Mouse (Mus musculus): ENCODE data around the gene Sgms2. TPM values are rescaled to one million over a fixed set of nuclear protein-coding genes. Genes with fewer than 3 reads are reported as not detected.
A peak's percentile ranks its signal among the peaks of the same experiment; 100 is the strongest.

Sgms2 gene
- polyA plus RNA-seq, 1 experiment from 2014 or later: 39.7 TPM

DNA sequence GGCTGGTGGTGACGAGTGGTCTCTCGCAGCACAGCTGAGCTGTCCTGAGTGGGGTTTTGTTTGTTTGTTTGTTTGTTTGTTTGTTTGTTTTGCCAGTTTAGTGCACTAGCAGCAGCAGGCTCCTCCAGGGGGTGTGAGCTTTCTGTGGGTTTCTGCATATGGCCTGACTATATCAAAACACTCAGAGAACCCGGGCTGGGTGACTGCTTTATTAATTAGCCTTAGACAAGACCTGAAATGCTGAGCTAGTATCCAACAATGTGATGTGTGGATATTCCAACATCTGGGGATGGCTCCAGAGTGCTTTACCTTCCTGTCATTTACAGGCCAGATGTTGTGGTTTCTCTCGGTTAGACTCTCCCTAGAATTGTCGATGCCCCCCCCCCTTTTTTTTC, 187.9 kb downstream of the Sgms2 start:
- POLR2A ChIA-PET: interaction anchor here (0.8 to 1.3 kb wide), 3 partner anchors 17 to 234 kb away, joined by 3 to 4 read pairs (median 3); no protein-coding TSS in a partner anchor
- TF ChIP-seq CTCF (IDR thresholded peaks at IDR 0.05): no peak
- ATAC-seq: peak; percentile 19
- in situ Hi-C loops (cut with MboI; ENCODE audit: low pct_unique_long_range_greater_than_20kb): loop anchor here (5.0 kb wide), 1 partner anchor 249 kb away; no protein-coding TSS in a partner anchor
- no peak for DNase-seq (ENCODE audit: low read depth, low spot score)
- H3K27me3 ChIP-seq: no peaks in the 10 kb centered on the region
- CTCF ChIA-PET: interaction anchor here (1.8 to 2.8 kb wide), 4 partner anchors 10 to 222 kb away, joined by 6 to 16 read pairs (median 8); no protein-coding TSS in a partner anchor

DNA sequence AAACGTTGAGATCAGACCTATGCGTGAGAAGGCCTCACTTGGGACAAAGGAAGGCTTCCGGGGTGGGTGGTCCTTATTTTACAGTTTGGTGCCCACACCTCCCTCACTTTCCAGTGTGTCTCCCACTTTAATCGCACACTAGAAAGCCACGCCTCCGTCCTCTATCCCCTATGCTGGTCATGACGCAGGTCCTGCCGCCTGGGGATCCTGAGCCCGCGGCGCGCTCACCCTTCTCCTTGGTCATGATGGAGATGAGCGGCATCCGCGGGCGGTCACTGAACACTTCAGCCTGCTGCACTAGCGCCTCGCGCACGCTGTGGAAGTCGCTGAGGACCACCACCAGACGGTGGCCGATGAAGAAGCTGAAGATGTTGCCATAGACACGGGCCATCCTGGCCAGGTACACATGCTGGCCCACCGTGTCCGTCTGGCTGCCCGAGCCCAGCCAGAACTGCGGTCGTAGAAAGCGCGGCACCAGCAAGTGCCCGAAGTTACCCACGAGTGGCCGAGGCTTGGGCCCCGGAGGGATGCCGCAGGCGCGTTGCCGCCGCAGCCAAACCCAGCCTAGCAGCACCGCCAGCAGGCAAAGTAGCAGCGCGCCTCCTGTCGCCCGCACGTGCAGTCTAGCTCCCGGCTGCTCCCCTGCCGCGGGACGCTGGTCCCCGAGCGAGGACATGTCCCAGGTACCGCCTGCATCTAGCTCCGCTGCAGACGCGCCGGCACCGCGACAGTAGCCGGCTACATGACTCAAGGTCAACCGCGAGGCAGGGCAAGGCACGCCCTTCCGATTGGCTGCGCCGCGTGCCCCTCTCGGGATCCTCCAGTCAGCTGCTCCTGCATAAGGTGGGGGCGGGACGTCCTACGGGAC, 188.5 kb downstream of the Sgms2 start, which contains the start of gene Cyp2u1:
Gene Cyp2u1, minus strand, starts transcription at position 776 of the 868 bp plus-strand sequence.
- ATAC-seq (peak; percentile 99), DNase-seq (ENCODE audit: low read depth, low spot score) (peak; percentile 61)
- CTCF ChIA-PET: interaction anchor here (1.2 to 2.8 kb wide), 5 partner anchors 9 to 222 kb away, joined by 3 to 16 read pairs (median 8); no protein-coding TSS in a partner anchor
- POLR2A ChIA-PET: interaction anchor here (0.8 to 1.3 kb wide), 4 partner anchors 16 to 233 kb away, joined by 3 to 7 read pairs (median 4); no protein-coding TSS in a partner anchor
- no peak for TF ChIP-seq CTCF (IDR thresholded peaks at IDR 0.05)
- no peaks in the 10 kb centered on the region for H3K27me3 ChIP-seq
- in situ Hi-C loops (cut with MboI; ENCODE audit: low pct_unique_long_range_greater_than_20kb): loop anchor here (5.0 kb wide), 1 partner anchor 250 kb away; no protein-coding TSS in a partner anchor

DNA sequence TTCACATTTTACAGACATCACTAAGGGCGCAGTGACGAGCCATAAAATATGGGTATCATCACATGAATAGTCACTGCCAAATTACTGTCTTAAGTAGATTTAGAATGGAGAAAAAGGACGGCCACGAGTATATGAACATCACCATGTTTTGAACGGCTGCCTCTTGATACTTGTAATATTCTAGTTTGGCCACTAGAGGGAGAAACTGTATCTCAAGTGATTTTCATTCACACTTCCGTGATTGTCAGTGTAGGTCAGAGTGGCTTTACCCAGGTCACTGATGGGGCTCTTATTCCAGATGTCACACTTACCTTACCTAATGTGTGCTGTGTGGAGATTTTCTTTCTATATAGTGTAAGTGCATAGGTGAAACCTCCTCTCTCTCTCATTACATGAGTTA, 191.3 kb downstream of the Sgms2 start:
- DNase-seq (ENCODE audit: low read depth, low spot score): no peak
- CTCF ChIA-PET: interaction anchor here (0.7 to 0.8 kb wide), 2 partner anchors 253 to 255 kb away, joined by 3 read pairs; no protein-coding TSS in a partner anchor
- H3K27me3 ChIP-seq: no peaks in the 10 kb centered on the region
- no peak for TF ChIP-seq CTCF (IDR thresholded peaks at IDR 0.05)
- ATAC-seq: no peak
- in situ Hi-C loops (cut with MboI; ENCODE audit: low pct_unique_long_range_greater_than_20kb): loop anchor here (5.0 kb wide), 1 partner anchor 252 kb away; no protein-coding TSS in a partner anchor
- POLR2A ChIA-PET: no interaction called here

DNA sequence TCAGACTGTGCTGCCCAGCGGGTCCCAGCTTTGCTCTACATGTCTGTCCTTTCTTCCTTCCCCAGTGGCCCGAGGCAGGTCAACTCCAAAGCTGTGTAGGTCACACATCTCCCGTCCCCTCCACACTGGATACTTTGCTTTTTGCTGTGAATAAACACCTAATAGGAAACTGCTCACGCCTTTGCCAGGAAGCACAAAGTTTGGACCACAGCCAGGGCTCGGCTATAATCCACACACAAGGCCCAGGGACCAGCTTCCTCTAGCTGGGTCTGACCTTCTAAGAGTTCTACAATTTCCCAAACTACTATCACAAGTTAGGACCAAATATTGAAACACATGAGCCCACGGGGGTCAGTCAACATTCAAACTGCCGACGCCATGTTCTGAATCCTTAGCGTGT, 192.1 kb downstream of the Sgms2 start:
- DNase-seq (ENCODE audit: low read depth, low spot score) (no peak), ATAC-seq (no peak)
- CTCF ChIA-PET: interaction anchor here (0.6 to 2.3 kb wide), 5 partner anchors 14 to 258 kb away, joined by 3 to 8 read pairs (median 3); no protein-coding TSS in a partner anchor
- H3K27me3 ChIP-seq: no peaks in the 10 kb centered on the region
- in situ Hi-C loops (cut with MboI; ENCODE audit: low pct_unique_long_range_greater_than_20kb): no loop called here
- no peak for TF ChIP-seq CTCF (IDR thresholded peaks at IDR 0.05)
- POLR2A ChIA-PET: no interaction called here

DNA sequence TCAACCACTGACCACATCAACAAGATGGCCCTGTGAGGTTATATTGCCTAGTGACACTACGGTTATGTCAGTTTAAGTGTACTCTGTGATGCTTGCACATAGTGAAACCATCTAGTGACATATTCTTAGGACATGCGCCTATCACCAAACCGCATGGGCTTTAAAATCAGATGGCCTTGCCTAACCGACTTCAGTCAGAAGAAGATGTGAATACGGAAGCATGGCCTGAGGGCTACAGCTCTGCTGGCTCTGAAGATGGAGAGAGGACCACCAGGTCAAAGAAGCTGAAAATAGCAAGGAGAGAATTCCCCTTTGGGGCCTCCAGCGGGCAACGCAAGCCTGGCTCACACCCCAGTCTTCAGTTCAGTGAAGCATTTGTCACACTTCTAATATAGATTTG, 194.3 kb downstream of the Sgms2 start:
- in situ Hi-C loops (cut with MboI; ENCODE audit: low pct_unique_long_range_greater_than_20kb): no loop called here

DNA sequence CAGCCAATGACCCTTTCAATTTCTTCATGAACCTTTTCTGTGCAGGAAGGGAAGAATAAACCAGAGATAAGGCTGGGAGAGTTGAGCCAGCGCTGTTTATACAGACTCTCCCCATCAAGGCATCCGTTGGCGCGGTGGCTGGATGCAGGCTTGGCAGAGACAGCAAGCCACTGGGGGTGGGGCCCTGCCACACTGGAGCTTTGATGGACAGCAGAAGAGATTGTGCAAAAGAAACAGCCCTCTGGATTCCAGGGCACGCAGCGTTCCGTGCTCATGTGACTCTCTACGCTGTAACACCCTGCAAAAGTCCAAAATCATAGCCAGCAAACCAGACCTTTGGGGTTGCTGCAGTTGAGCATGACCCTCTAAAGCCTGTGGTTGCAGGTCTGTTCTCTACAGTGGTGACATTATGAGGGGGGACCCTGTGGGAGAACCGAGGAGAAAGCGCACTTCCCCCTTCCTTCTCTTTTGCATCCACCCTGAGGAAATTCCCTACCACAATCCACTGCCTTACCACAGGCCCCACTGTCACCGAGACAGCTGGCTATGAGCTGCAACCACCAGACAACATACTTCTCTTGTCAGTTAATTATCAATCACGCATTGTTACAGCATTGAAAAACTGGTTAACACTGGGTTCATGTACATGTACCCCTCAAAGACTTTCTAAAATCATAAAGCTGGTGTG, 195.6 kb downstream of the Sgms2 start:
- no peak for TF ChIP-seq CTCF (IDR thresholded peaks at IDR 0.05)
- ChIA-PET CTCF (interaction anchor here (1.2 to 2.0 kb wide), 6 partner anchors 9 to 24 kb away, joined by 3 to 6 read pairs (median 5); partner anchors contain the start of gene Hadh), POLR2A (no interaction called here)
- in situ Hi-C loops (cut with MboI; ENCODE audit: low pct_unique_long_range_greater_than_20kb): no loop called here
- no peaks in the 10 kb centered on the region for H3K27me3 ChIP-seq
- no peak for ATAC-seq
- no peak for DNase-seq (ENCODE audit: low read depth, low spot score)

More for the DNA sequence above, 194.3 kb downstream of the Sgms2 start:
- DNase-seq (ENCODE audit: low read depth, low spot score) (no peak), ATAC-seq (no peak)
- ChIA-PET CTCF (interaction anchor here (1.2 to 1.5 kb wide), 2 partner anchors 10 to 23 kb away, joined by 5 read pairs; no protein-coding TSS in a partner anchor), POLR2A (interaction anchor here (0.6 kb wide), 1 partner anchor 246 kb away, joined by 3 read pairs; no protein-coding TSS in a partner anchor)
- TF ChIP-seq CTCF (IDR thresholded peaks at IDR 0.05): no peak
- H3K27me3 ChIP-seq: no peaks in the 10 kb centered on the region

DNA sequence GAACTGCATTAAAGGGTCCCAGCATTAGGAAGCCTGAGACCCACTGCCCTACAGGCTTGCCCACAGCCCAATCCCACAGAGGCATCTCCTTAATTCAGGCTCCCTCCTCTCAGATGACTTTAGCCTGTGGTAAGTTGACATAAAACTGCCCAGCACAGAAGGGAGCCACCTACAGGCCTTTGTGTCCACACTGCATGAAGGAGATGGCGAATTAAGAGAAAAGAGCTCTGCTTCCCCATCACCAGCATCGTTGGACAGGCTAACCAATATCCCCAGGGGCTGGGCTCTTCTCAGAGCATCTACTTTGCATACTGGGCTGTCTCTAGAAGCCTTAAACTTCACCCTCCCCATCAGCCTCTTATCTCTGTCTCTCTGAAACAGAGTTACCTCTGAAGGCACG, 196.7 kb downstream of the Sgms2 start:
- CTCF ChIA-PET: interaction anchor here (1.5 to 2.0 kb wide), 4 partner anchors 9 to 18 kb away, joined by 3 to 9 read pairs (median 6); partner anchors contain the start of gene Cyp2u1
- TF ChIP-seq CTCF (IDR thresholded peaks at IDR 0.05): no peak

DNA sequence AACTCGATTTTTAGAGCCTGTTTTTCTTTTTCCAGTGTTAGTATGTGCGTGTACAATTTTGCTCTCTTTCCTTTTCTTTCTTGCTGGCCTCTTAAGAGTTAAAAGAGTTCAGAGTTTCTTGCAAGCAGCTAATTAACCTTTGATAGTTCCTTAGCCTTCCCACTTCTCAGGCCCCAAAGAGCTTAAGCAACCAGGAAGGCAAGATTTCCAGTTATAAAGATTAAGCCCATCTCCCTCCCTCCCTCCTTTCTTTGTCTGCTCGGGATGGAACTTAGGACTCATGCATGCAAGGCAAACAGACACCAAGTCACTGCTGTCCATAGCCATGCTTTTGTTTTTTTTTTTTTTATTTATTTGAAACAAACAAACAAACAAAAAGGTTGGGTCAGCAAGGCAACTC, 198.3 kb downstream of the Sgms2 start:
- ATAC-seq: no peak
- ChIA-PET POLR2A (interaction anchor here (0.7 kb wide), 1 partner anchor 1172 kb away, joined by 5 read pairs; no protein-coding TSS in a partner anchor), CTCF (interaction anchor here (0.6 to 2.0 kb wide), 4 partner anchors 8 to 476 kb away, joined by 3 to 9 read pairs (median 4); partner anchors contain the start of gene Cyp2u1)
- no peak for TF ChIP-seq CTCF (IDR thresholded peaks at IDR 0.05)
- no peaks in the 10 kb centered on the region for H3K27me3 ChIP-seq
- no peak for DNase-seq (ENCODE audit: low read depth, low spot score)
- in situ Hi-C loops (cut with MboI; ENCODE audit: low pct_unique_long_range_greater_than_20kb): no loop called here

More for the DNA sequence above, 196.7 kb downstream of the Sgms2 start:
- POLR2A ChIA-PET: interaction anchor here (0.6 to 0.9 kb wide), 2 partner anchors 263 to 480 kb away, joined by 4 to 5 read pairs; no protein-coding TSS in a partner anchor
- in situ Hi-C loops (cut with MboI; ENCODE audit: low pct_unique_long_range_greater_than_20kb): no loop called here
- DNase-seq (ENCODE audit: low read depth, low spot score): no peak
- H3K27me3 ChIP-seq: no peaks in the 10 kb centered on the region
- ATAC-seq: no peak

DNA sequence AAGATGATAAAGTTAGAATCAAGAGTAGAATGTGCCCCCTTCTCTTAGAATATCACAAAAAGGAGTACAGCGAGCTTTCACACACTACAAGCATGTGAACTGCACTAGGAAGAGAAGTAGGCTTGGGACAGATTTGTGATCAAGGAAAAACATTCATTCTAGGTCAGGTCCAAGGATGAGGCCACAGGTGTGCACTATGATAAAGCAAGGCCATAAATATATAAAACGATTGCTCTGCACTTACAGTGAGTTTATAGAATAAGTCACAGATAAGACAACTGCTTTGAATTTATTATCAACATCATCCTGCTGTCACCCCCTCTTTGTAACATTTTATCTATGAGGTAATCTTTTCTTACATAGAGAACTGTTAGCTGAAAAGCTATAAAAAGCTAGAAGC, 198.9 kb downstream of the Sgms2 start:
- DNase-seq (ENCODE audit: low read depth, low spot score) (no peak), ATAC-seq (no peak)
- no peak for TF ChIP-seq CTCF (IDR thresholded peaks at IDR 0.05)
- POLR2A ChIA-PET: interaction anchor here (0.7 kb wide), 1 partner anchor 1171 kb away, joined by 5 read pairs; no protein-coding TSS in a partner anchor
- in situ Hi-C loops (cut with MboI; ENCODE audit: low pct_unique_long_range_greater_than_20kb): no loop called here
- CTCF ChIA-PET: interaction anchor here (0.6 to 0.9 kb wide), 2 partner anchors 309 to 475 kb away, joined by 3 read pairs; no protein-coding TSS in a partner anchor
- H3K27me3 ChIP-seq: no peaks in the 10 kb centered on the region

DNA sequence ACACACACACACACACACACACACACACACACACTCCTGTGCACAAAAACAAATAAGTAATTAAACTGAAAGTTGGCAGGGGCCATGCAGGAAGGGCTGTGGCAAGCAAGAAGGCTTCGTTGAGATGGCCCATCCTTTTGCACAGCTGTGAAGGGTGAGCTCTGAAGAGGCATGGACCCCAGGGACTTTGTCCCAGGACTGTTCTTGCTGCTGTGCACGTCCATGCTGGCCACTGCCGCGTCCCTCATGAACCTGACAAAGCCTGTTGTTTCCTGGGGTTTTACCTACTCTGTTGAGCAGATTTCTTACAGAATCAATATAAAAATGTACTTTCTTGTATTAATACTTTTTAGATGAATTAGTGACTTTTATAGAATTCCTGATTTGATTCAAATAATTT, 199.3 kb downstream of the Sgms2 start:
- ChIA-PET CTCF (interaction anchor here (0.9 kb wide), 1 partner anchor 309 kb away, joined by 3 read pairs; no protein-coding TSS in a partner anchor), POLR2A (no interaction called here)
- TF ChIP-seq CTCF (IDR thresholded peaks at IDR 0.05): no peak
- in situ Hi-C loops (cut with MboI; ENCODE audit: low pct_unique_long_range_greater_than_20kb): no loop called here
- DNase-seq (ENCODE audit: low read depth, low spot score) (no peak), ATAC-seq (no peak)
- H3K27me3 ChIP-seq: no peaks in the 10 kb centered on the region
